Mouse (Mus musculus) heart, postnatal 0 days (tissue): ENCODE data around the gene 6330409D20Rik.

ENCODE experiments used
- CTCF ChIP-seq: IDR thresholded peaks from 2 replicates; pipeline ENCODE4 v1.5.1; 2016; ENCODE audit warnings: antibody characterized with exemption, control low read depth, low read depth
- EP300 ChIP-seq: IDR thresholded peaks from 2 replicates; pipeline ENCODE4 v1.6.1; 2016; ENCODE audit warnings: antibody characterized with exemption, low read depth

DNA sequence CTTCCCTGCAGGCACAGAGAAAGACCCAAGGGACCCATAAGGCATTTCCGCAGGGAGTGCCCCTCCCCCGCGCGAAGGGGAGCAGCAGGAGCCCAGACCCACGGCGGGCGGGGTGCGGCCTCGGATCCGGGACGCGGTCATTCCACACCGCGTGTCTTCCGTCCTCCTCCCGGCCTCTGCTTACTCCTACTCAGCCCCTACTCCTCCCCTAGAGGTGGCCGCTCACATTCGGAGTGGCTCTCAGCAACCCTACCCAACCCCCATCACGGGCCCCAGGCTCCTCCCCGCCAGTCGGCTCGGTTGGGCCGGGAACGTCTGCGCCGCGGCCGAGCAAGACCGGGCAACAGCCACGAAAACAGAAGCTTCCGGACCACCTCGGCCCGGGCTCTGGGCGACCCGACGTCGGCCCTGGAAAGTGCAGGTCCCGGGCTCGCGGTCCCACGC, 28.7 kb downstream of the 6330409D20Rik start:
- TF ChIP-seq EP300 (peak; percentile 56; the same call in 1 of the 2 replicates), CTCF (no peak)
